Mouse (Mus musculus) mouse trophoblast stem cell (cell line): ENCODE results near the gene Tnks2.

Experiments used
- in situ Hi-C, 2 experiments: fragments of 300-500 bp; cut with MseI, MboI; formaldehyde crosslinking; loops; 2 replicates in 1 of 2; 3 replicates in 1 of 2; pipeline ENCODE4 v1.15.1; 2025

Gene Tnks2

GRCm38 (mm10) chr19:36896791-36897569, 62.9 kb downstream of the Tnks2 start:
- in situ Hi-C loops: no loop called here

- in situ Hi-C loops: no loop called here
Observed at GRCm38 (mm10) chr19:36897778-36898177, 63.7 kb downstream of the Tnks2 start.

- in situ Hi-C loops: no loop called here
Observed at GRCm38 (mm10) chr19:36903377-36903776, 69.3 kb downstream of the Tnks2 start.

- in situ Hi-C loops: no loop called here
Observed at GRCm38 (mm10) chr19:36904211-36905007, 70.4 kb downstream of the Tnks2 start.

GRCm38 (mm10) chr19:36909150-36909549, 75.1 kb downstream of the Tnks2 start:
- in situ Hi-C loops: no loop called here

- in situ Hi-C loops: no loop called here
Observed at GRCm38 (mm10) chr19:36909676-36910292, 75.8 kb downstream of the Tnks2 start.

- in situ Hi-C loops: no loop called here
Observed at GRCm38 (mm10) chr19:36910424-36911045, 76.5 kb downstream of the Tnks2 start.

GRCm38 (mm10) chr19:36913064-36913463, 79.0 kb downstream of the Tnks2 start:
- in situ Hi-C loops: no loop called here

- in situ Hi-C loops: no loop called here
Observed at GRCm38 (mm10) chr19:36916206-36916605, 82.2 kb downstream of the Tnks2 start.

- in situ Hi-C loops: no loop called here
Observed at GRCm38 (mm10) chr19:36916876-36917389, 82.9 kb downstream of the Tnks2 start.

GRCm38 (mm10) chr19:36918441-36919301, 84.6 kb downstream of the Tnks2 start:
- in situ Hi-C loops: no loop called here

- in situ Hi-C loops: no loop called here
Observed at GRCm38 (mm10) chr19:36919466-36919865, 85.4 kb downstream of the Tnks2 start, which contains the start of gene Fgfbp3. TSS of gene Fgfbp3 (minus strand) at chr19:36919615.

GRCm38 (mm10) chr19:36922015-36922414, 88.0 kb downstream of the Tnks2 start:
- in situ Hi-C loops: loop anchor here in 1 of 2 experiments (5.0 kb wide), 1 partner anchor 105 kb away; no protein-coding TSS in a partner anchor

GRCm38 (mm10) chr19:36922936-36923335, 88.9 kb downstream of the Tnks2 start:
- in situ Hi-C loops: loop anchor here in 1 of 2 experiments (5.0 kb wide), 1 partner anchor 106 kb away; no protein-coding TSS in a partner anchor

- in situ Hi-C loops: no loop called here
Observed at GRCm38 (mm10) chr19:36925671-36926552, 91.9 kb downstream of the Tnks2 start, which contains the start of gene Btaf1. TSS of gene Btaf1 (plus strand) at chr19:36926079.

GRCm38 (mm10) chr19:36926553-36927236, 92.7 kb downstream of the Tnks2 start:
- in situ Hi-C loops: no loop called here

- in situ Hi-C loops: no loop called here
Observed at GRCm38 (mm10) chr19:36927800-36928361, 93.8 kb downstream of the Tnks2 start.

- in situ Hi-C loops: no loop called here
Observed at GRCm38 (mm10) chr19:36929816-36930215, 95.8 kb downstream of the Tnks2 start.
